Mouse (Mus musculus): ENCODE results near the gene Adgrf4.

Adgrf4 gene

DNA sequence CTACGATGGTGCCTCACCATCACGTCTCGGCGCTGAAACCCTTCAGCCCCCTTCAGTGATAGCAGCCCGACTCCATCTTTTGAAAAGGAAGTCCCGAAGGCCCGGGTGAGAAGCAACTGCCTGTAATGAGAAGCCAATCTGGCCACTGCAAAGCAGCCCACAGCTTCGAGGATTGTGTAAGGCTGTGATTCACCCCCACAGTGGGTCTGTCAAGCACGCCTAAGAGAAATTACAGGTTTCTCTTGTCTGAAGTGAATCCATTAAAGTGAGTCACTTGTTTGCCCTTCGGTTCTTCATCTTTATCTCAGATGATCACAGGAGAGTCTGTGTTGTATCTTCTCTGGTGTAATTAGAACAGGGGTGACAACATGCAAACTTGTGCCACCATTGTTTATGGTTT is at the start of gene Adgrf4:
Adgrf4 (minus strand) TSS at position 149 of the 400 bp plus-strand sequence.
- DNase-seq, result no peak

DNA sequence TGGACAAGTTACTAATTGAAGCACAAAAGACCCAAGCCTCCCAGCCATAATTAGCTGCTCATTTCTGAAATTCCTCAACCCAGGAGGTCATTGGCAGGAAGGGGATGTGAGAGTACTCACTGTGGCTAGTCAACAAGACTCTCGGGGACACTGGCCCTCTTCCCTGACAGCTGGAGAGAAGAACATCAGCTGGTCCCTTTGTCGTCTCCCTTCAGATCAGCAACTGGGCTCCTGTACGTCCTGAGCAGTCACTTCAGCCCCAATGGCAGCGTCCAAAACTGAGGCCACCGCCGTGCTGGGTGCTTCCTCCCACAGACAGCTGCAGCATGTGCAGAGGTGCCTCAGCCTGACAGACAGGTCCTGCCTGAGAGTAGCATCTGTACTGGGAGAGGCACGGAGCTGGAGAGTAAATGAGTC is 49.7 kb upstream of the Adgrf4 start, which contains the start of gene Adgrf2:
Adgrf2 (minus strand) TSS at position 379 of the 417 bp plus-strand sequence.
- DNase-seq, result peak; percentile 10 to 15

DNA sequence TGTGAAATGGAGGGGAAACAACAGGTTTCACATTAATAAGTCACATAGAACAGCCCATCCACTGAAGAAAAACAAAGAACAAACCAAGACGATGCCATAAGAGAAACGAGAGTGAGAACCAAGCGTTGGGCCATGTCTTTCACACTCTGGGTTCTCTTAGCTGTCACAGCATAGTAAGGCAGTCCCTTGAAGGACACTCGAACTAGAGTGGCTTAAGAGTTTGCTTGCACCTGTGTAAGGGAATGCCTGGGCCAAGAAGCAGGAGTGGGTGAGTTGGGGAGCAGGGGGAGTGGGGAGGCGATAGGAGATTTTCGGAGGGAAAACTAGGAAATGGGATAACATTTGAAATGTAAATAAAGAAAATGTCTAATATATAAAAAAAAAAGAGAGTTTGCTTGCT is 46.7 kb upstream of the Adgrf4 start:
- no peak for DNase-seq

GRCm38 (mm10) chr17:42717161-42717560 is 25.1 kb upstream of the Adgrf4 start:
- peak in 1 of 2 experiments; percentile 8 for DNase-seq

- DNase-seq, result no peak
These were observed 22.9 kb upstream of the Adgrf4 start for GRCm38 (mm10) chr17:42714991-42715390.

DNA sequence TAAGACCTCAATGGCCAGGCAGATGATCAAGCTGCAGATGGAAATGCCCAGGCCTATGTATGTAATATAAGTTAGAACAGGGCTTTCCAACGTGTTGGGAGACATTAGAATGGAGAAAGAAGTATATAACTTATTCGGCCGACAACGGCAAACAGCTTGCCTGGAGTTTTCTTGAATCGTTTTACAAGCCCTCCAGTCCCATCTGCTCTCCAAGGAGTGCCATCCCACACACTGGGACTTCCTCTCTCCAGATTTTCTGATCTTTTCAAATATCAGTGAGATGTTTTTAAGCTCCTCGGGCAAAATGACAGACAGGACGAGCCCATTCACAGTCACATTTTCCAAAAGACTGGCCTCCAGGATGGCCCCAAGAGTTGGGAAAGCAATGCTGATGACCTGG is 18.6 kb upstream of the Adgrf4 start:
- DNase-seq, result no peak

- no peak for DNase-seq
These were observed 13.5 kb upstream of the Adgrf4 start for GRCm38 (mm10) chr17:42705611-42706010.

- DNase-seq, result no peak
These were observed 10.1 kb upstream of the Adgrf4 start for GRCm38 (mm10) chr17:42702198-42702597.

DNA sequence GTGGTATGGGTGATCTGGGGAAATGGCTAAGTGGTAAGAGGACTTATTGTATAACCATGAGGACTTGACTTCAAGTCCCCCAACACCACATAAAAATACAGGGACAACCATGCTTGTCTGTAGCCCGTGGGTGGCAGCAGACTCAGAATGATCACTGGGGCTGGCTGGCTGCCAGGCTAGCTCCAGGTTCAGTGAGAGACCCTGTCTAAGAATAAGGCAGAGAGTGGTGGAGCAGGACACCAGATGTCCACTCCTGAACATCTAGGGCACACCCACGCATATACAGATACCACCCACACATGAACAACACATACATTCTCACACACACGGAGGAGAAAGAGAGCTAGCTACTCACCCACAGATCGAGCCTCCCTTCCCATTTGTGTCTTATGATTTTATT is 2.6 kb upstream of the Adgrf4 start:
- peak in 1 of 2 experiments; percentile 34 for DNase-seq

- DNase-seq, result no peak
These were observed 1.6 kb downstream of the Adgrf4 start for GRCm38 (mm10) chr17:42690531-42690930.

DNA sequence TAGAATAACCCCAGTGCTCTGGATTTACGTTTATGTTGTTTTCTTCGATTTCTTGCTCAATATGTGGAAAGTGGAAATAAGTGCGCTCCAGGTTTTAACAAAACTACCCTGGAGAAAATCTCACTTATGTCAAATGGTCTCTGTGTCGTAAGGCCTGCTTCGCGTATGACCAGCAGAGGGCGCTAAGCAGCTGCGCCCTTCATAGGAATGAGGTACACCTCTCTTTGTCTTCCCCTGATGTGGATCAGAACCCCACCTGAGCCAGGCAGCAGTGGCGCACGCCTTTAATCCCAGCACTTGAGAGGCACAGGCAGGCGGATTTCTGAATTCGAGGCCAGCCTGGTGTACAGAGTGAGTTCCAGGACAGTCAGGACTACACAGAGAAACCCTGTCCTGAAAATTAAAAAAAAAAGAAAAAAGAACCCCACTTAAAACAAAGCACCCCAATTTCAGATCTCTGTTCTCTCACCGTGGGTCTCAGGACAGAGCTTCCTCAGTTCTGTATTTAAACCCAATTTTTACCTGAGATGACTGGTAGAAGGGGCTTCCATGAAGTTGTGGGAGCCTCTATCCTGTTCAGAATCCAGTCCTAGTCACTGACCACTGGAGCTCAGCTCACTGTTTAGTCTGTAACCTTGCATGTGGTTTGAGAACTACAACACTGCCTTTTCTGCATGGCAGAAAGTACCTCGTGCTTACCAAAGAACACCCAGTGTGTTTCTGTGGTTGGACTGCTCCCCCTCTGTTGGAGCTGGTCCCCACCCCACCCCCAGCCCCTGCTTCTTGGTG is 33.3 kb downstream of the Adgrf4 start:
- peak; percentile 33 to 73 for DNase-seq

DNA sequence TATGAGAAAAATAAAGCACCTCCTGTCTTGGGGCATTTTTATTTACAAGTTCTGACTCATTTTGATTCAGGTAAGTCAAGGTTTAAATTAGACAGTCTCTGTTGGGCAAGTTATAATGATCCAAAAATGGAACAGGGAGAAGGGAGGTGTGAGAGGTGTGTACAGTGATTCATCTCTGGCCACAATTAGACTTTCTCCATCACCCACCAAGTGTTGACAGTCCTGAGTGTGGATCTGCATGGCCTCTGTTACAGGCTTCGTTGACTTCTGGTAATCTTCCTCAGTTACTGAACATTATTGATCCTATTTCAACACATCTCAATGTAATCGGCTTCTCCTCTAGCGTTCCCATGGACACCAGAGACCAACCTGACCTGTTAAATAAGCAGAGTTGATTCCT is 48.7 kb downstream of the Adgrf4 start:
- no peak for DNase-seq

- DNase-seq, result no peak
These were observed 61.9 kb downstream of the Adgrf4 start for GRCm38 (mm10) chr17:42630206-42630605.

GRCm38 (mm10) chr17:42613043-42613737 is 78.9 kb downstream of the Adgrf4 start:
- DNase-seq, result peak; percentile 54 to 65

DNA sequence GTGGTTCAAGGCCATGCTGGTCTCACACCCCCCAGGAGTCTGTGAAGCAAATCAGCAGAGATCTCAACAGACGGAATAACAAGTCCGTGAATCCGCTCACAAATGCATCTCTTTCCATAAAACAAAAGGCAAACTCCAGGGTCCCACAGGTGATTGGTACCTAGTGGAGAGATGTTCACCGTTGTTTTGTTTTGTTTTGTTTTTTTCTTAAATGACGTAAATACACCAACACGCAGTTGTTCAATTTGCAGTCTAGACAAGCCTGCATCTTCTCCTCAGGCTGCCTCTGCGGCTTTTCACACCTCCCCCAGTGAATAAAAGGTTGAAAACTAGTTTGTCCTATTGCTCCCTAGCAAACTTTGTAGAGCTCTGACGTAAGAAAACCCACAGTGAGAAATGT is 80.8 kb downstream of the Adgrf4 start, which contains the start of gene Opn5:
Opn5 (minus strand) TSS at position 101 of the 400 bp plus-strand sequence.
- no peak for DNase-seq

DNA sequence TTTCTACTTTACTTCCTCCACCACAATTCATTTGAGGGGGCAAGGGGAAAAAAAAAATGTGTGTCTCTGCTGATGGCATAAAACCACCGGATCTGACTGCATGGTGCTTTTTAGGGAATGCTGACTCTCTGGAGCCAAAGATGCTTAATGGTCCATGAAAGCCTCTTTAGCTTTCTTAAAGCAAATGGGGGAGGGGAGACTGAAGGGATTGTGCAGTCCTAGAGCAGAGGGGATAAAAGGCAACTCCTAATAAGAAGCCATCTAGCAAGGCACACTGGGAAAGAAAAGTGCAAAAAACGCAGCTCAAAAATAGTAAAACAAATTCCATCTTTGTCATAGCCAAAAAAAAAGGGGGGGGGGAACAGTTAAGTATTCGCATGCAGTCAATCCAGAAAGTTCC is 83.8 kb downstream of the Adgrf4 start:
- DNase-seq, result no peak

Measured in kidney, postnatal 36 days (tissue).